Mouse (Mus musculus) layer of hippocampus, adult 18-20 months (tissue): Measurements from ENCODE around the gene Dhrs7. TPM values are rescaled to one million over a fixed set of nuclear protein-coding genes. Genes with fewer than 3 reads are reported as not detected.
A peak's percentile ranks its signal among the peaks of the same experiment; 100 is the strongest.
"Not testable (repeated sequence)": the region's sequence is repeated elsewhere in the genome, so short reads cannot be mapped to it uniquely, and the experiment has no call there.

ENCODE experiments used
- DNase-seq, 2 experiments: peaks; one replicate each; pipeline ENCODE4 v3.0.0; 2022; ENCODE audit warnings: low spot score in 2 of 2
- long read RNA-seq: library from polyadenylated mRNA; stranded (forward); transcript quantifications from one replicate; pipeline ENCODE4 v2.0.0, GENCODE M21; 2021
- total RNA-seq, 2 experiments: library from RNA; stranded (reverse); gene quantifications; 2 replicates each; pipeline ENCODE4 v1.2.3; 2021

Dhrs7 gene
- 10 to 100 TPM; 45.9 to 49.9 TPM for total RNA-seq
- long read RNA-seq, transcript Dhrs7-201 (7 exons, 1,385 nt): major isoform, 45 of 52 reads
- long read RNA-seq, partial matches to known transcripts: 3 of 52 reads
- long read RNA-seq, other reads (novel, unspliced or antisense): 4 of 52 reads

DNA sequence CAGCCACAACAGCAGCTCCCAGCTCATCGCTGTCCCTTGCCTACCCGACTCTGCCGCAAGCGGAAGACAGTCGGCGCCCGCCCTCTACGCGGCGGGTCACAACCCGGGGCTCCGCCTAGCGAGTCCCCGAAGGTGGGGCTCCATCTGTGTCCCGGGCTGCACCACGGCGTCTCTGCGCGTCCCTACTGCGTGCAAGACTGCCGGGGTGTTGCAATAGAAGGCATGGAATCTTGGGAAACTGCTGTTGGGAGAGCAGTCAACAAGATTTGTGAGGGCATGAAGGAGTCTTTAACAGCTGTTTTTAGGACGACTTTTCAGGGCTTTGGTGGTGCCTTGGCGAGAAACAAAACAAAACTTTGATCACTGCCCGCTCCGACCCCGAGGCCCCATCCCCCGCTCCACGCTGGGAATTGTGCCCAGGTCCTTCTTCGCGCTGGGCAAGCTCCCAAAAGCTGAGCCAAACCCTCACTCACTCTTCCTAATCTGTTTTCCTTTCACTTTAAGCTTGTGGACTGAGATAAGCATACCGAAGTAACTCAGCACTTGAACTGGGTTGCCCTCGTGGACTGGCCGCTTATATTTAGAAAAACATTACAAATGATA lies at the start of gene Dhrs7:
Dhrs7 (minus strand) TSS at position 175 of the 603 bp plus-strand sequence.
- peak; percentile 67 to 77 for DNase-seq

DNA sequence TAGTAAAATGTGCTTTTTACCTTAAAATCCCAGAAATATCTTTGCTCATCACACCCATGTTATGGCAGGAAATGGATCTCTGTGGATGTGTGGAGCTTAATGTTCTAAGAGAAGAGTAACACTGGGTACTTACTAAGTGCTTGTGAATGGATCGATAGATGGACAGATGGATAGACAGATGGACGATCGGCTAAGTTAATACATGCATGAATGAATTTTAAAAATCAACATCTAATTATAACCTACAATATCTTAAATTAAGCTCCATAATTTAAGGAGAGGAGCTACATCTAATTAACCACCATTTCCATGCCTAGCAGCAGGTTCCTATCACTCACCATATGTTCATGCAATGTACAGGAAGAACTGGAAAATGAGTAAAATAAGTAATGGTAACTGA lies 45.3 kb upstream of the Dhrs7 start:
- DNase-seq: peak in 1 of 2 experiments; percentile 69

DNA sequence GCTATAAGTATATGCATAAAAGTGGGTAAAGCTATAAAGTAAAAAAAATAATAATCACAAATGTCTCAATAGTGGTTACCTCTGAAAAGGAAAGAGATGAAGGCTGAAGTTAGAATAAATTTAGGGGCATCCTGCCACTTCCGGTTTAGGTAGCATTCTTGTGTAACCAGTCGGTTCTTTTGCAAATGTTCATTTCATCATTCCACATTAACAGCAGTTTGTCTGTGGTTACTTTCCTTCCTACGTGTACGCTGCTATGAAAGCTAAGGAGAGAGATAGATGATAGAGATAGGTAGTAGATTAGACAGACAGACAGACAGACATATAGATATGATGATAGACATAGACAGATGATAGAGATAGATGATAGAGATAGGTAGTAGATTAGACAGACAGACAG lies 39.4 kb upstream of the Dhrs7 start:
- DNase-seq: no peak

DNA sequence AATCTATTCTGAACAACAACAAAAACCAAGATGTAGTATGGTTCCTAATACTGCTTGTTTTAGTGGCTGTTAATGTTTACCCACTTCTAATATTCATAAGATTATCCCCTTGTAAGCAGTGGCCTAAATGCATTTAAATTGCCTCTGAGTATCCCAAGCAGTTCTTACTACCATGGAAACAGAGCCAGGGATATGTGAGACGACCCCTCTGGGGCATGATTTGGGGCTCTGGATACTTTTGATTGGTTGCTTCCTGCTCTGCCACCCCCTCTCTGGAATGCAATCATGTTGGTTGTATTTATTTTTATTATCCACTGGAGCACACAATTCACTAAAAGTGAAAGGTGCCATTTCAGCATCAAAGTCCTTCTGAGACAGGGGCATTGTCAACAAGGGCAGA lies 35.3 kb upstream of the Dhrs7 start:
- no peak for DNase-seq

DNA sequence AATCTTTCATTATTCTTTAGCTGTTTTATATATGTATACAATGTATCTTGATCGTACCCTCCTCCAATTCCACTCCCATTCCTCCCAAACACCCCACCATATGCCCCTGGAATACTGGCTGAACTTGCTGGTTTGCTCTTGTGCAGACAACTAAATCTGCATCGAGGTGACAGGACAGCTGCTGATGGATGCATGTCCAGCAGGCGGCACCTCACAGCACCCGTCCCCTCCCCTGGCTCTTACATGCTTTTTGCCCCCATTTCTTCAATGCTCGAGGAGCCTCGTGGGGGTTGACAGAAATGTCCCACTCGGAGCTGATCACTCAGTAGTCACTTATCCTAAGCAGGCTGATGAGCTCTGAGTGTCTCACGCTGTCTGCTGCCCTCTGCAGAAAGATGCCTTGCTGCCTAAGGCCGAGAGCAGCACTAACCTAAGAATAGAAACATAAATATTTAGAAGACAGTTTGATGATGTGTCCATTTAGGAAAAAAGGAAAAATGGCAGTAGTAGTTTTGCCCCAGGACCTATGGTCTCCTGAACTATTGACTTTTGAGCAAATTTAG lies 30.3 kb upstream of the Dhrs7 start:
- DNase-seq: no peak

DNA sequence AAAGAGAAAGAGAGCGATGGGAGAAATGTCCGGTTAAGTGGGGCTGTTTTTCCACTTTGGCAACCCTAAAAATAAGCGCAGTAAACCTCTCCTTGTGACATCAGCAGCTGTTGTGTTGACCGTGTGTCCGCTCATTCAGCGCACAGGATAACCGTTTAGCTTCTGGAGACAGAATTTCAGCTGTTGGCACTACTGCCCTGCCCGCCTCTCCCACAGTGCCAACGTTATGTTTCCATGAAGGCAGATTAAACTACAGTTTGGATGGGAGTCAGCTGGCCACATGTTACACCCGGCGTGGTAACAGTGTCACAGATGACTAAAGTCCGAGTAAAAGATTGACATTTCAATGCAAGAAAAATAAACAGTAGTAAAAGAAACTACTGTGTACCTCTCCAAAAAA lies 29.7 kb upstream of the Dhrs7 start:
- DNase-seq: no peak

DNA sequence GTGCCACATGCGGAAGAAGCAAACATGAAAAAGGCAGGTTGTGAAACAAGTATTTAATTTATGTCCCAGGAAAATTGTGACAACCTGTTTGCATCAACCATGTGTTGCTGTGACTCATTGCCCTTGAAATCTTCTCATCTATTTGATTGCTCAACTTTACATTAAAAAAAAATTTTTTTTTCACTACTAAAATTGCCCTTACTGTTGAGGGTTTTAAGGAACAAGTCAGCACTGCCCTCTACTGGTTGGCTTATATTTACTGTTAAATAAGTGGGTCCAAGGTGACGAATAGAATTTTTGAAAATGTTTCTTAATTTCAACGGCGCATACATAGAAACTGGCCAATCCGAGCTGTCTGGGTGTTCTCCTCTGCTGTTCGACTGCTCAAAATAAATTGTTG lies 29.2 kb upstream of the Dhrs7 start:
- DNase-seq: peak in 1 of 2 experiments; percentile 57

DNA sequence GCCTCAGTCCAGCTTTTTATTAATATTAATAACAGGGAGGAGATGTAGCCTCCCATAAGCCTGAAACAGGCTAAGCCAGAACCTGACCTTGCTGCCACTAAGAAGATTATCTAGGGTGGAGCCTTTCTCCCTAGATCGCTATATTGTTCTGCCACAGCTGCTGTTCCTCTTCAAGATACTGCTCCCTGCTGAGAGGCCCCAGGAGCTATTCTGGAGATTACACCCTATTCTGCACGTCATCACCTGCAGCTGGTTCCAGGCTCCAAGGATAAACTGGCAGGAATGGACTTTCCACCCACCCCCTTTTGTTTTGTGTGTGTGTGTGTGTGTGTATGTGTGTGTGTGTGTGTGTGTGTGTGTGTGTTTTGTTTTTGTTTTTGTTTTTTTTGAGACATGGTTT lies 23.6 kb upstream of the Dhrs7 start:
- not testable (repeated sequence) for DNase-seq

DNA sequence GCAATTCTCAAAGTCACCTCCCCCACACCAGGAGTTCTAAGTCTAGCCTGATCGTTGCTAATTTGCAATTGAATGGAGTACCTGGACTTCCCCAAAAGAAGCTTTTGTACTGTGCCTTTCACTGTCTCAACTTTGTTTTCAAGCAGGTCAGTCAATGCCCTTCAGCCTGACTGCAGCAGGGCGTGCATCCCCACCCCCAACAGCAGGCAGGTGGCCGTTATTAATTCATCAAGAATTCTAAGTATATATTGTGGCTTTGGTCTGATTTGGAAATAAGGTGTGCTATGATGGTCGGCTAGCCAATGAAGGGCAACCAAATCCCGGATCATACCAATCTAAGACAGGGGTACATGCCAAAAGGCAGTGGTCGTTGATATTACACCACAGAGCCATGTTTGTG lies 23.0 kb upstream of the Dhrs7 start:
- not testable (repeated sequence) for DNase-seq

DNA sequence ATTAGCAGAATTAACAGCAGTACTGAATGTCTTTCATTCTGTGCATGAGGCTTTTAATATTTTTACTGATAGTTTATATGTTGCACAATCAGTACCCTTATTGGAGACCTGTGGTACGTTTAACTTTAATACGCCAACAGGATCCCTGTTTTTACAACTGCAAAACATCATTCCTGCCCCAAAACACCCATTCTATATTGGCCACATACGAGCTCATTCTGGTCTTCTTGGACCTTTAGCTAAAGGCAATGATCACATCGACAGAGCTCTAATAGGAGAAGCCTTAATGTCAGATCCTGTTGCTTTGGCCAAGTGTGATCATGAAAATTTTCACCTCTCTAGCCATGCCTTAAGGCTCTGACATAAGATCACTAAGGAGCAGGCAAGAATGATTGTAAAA lies 21.9 kb upstream of the Dhrs7 start:
- DNase-seq: not testable (repeated sequence)

DNA sequence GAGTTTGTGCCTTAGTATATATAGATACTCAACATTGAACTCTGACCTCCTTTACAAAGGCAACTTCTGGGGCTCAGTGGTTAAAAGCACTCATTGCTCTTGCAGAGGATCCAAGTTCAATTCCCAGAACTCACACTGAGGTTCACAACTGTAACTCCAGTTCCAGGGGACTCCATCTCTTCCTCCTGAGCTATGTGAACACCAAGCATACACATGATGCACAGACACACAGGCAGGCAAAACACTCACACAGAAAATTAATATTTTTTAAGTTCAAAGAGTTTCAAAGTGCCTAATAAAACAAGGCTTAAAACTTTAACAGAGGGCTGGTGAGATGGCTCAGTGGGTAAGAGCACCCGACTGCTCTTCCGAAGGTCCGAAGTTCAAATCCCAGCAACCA lies 18.9 kb upstream of the Dhrs7 start:
- DNase-seq: no peak

DNA sequence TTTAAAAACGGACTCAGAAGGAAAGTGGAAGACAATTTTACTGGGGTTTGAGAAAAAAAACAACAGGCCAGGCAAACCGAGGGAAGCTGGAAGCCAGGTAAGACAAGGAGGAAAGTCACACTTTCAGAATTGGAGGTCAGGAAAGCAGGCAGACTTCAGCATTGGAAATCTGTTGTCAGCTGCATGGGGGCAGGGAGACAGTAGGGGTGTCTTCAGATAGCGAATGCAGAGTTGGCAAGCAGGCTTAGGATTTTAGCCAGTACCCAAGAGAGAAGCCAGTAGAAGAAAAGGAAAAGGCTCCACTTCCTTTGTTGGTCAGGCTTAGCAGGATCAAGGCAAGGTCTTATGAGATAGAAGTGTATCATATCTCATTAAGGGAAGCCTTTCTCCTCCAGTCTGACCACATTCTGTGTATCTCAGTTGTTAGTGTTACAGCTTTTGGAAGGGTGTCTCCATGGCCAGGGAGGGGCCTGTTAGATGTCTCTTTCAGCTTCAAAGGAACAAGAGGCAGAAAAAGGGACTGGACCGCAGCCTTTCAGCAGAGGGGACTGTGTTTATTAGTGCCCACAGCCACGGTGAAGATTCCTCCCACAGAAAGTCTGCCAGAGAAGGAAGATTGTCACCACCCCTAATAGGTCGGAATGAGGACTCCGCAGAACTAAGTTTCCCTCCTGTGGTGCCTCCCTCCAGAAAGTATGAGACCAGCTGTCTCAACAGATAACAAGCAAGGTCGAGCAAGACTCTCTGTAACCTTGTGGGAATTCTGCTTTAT lies 18.0 kb upstream of the Dhrs7 start:
- no peak for DNase-seq

DNA sequence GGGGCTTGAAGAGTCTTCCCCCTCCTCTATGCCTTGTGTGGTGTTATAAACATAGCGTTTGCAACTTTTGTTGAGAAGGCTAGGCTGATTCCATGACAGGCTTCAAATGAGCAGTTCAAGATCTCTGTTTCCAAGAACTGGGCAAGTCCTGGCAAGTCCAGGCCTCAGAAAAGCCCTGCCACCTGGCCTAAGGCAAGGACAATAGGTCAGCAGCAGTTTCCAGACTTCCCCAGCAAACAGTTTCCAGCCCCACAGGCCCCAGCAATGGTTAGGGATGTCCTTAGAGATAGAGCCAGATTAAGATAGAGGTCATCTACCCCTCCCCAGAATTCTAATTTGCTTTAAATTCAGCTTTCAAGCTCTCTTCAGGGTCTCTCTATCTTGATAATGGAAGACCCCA lies 17.2 kb upstream of the Dhrs7 start:
- no peak for DNase-seq

DNA sequence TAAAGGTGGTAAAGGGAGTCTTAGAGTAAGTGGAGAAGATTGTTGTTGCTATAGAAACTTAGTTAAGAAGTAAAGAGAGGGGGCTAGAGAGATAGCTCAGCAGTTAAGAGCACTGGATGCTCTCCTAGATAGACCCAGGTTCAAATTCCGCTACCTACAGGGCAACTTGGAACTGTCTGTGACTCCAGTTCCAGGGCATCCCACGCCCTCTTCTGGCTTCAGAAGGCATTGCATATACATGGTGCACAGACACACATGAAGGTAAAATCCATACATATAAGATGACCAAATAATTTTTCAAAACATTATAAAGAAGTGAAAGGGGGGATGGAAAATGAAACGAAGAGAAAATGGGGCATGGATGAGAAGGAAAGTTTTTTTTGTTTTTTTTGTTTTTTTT lies 14.9 kb upstream of the Dhrs7 start:
- no peak for DNase-seq

DNA sequence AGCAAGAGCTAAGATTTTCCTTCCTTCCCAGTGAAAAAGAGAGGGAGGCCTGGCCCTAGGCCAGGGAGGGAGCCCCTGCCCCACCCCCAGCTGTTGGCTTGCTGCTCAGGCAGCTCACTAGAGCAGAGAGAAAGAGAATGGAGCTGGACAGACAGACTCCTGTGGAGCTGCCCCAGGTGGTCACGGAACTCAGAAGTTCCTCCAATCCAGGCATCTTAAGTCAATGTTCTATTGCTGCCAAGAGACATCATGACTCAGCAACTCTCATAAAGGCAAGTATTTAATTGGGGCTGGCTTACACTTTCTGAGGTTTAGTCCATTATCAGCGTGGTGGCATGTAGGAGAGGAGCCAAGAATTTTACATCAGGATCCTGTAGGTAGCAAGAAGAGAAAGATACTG lies 10.1 kb upstream of the Dhrs7 start:
- no peak for DNase-seq

DNA sequence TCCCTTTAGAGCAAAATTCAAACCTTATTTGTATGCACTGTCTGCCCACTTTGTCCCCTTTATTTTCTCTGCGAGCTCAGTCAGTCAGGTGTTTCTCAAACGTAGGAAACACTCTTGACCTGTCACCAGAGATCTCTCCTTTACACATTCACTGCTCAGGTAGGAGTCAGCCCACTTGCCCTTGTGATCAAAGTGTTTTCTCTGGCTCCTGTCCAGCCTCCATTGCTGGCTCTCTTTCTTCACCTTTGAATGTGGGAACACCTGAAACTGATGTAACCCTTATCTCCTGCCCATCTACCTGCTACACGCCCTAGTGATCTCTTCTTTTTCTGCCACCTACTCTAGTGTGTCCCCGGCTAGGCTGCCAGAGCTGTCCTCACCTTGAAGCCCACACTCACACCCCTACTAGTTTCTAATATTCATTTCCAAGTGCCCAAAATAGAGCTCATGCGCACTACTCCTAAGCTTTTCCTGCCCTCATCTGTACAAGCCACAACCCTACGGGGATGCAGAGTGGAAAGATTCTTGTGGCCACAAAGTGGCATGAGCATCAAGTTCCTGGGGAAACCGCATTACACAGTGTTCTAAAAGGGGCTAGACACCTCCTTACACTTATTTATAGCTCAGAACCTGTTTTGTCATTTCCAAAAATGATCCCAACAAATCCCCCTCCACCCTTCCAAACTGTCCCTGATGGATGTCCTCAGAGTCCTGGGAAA lies 9.5 kb upstream of the Dhrs7 start:
- DNase-seq: no peak

DNA sequence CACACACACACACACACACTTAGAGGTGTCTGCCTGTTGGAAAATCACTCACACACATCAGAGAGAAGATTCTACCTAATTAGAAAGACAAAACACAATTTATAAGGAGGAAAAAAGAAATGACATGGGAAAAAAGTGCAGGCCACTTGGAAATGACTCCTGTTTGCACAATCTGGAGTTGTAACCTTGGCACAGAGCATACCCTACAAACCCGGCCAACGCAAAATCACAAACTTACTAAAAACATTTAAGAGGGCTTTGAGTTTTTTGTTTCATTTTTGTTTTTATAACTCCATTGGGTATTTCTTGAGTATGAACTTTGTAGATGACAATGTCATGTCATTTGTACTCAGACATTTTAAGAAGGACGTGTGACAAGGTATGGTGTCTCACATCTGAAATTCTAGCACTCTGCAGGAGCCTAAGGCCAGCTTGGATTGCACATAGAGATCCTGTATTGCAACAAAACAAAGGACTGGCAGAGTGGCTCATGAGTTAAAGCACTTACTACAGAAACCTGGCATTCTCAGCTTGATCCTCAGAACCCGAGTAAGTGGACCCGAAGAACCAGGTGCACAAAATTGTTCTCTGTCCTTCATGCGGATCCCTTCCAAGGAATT lies 6.9 kb upstream of the Dhrs7 start:
- no peak for DNase-seq

DNA sequence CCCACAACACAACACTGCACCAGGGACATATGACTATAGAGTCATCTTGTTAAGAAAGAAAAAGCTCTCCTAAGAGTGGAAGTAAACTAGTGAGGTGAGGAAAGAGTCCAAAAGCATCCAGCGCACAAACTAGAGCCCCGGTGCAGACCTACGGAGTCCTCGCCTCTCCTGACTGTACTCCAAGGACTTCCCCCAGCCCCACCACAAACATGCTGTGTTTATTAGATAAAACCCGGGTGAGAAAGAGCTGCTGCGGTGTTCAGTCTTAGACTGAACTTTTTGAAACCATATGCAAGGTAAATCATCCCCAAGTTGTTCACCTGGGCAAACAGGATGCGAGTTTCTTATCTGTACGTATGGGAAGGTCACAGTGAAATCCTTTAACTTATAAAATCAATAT lies 6.2 kb upstream of the Dhrs7 start:
- no peak for DNase-seq

DNA sequence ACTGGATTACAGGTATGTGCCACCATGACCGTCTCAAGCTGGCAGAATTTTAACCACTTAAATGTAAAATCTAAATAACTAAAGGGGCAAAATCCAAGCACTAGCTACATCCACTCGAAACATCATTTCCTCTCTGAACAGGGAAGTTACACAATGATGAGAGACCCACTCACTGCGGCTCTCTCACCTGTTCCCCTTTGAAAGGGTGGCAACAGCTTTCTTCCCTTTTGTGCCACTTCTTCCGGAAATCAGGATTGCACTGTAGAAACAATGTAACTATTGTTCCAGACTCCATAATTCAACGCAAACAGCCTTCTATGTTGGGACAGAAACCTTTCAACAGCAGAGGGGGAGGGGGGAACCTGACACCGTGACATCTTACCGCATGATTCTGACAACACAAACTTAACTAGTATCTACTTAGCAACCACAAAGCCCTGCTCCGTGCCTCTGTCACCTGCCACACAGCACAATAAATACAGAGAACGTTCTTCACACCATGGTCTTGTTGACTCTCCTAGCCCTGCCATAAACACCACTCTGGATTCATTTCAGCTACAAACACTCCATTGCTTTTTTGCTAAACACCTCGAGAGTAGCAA lies 3.3 kb upstream of the Dhrs7 start:
- DNase-seq: no peak

DNA sequence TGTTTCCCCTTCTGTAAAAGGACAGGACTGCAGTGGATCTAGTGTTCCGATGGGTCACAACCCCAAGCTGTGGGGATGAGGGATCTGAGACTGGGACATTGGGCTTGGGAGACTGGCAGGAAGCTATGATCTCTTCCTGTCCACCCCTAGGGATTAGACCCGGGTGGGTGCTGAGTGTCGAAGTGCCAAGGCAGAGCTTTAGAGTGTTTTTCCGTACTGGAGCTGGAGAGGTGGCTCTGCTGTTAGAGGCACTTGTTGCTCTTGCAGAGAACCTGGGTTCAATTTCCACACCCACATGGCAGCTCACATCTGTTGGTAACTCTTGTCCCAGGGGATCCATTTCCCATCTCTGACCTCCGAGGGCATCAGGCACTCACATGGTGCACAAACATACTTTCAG lies 1.3 kb upstream of the Dhrs7 start:
- DNase-seq: no peak
